Mouse (Mus musculus) lung, postnatal 0 days (tissue): Measurements from ENCODE around the gene Itpr1.

Experiments used
- CTCF ChIP-seq: IDR thresholded peaks from 2 replicates; pipeline ENCODE4 v1.5.1; 2016; ENCODE audit warnings: antibody characterized with exemption, mild to moderate bottlenecking
- EP300 ChIP-seq: IDR thresholded peaks from 2 replicates; pipeline ENCODE4 v1.6.1; 2016; ENCODE audit warnings: antibody characterized with exemption, mild to moderate bottlenecking, control low read depth

DNA sequence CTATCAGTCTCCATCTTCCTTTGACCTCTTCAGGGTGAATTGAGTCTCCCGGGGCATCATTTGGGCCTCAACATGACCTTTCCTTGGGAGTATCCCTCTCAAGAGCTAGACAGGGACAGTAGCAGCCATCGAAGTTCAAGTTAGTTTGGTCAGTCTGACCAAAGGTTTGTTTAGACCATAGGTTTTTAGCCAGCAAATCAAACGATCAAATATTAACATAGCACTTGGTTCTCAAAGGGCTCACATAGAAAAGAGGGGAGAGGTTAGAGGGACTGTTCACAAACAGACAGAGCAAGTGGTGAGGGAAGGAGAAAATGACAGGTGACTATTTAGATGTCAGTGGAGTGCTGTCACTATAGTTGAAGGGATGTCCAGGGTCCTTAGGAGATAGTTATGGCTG lies 293.3 kb downstream of the Itpr1 start:
- TF ChIP-seq EP300: no peak
- no peak for TF ChIP-seq CTCF
